Comparison of ENCODE assay signal across 9 mouse cellular contexts in the genomic region with DNA sequence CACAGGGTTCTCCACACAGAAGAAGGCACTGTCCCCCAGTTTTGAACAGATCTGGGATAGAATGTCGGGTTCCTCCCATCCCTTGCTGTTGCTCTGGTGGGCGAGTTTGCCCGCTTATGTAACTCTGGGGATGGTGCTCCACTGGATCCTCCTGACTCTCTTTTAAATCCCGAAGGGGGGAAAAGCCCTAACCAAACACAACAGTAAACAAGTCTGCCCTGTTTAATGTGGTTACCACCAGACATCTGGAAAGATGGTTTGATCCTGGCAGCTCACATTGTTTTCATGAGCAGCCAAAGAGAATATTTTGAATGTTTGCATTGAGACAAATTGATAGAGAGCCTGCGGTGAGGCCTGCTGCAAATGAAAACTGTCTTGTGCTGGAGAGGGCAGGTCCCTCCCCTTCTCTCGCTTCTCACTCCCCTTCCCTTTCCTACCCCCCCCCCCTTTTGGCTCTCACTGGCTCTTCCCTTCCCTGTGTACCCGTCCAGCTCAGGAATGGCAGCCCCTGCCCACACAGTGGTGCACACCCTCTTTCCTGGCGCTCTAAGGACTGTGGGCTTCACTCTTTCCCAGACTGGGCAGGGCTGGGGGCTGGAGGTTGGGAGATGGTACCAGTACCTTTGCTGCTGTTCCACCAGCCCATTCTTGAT. TPM values are rescaled to one million over a fixed set of nuclear protein-coding genes. Genes with fewer than 3 reads are reported as not detected.
DNase-seq lines count a peak whose midpoint lies in the region; ATAC-seq lines count a peak whose summit lies in the region.
"Had no signal": no experiment of that assay in that cellular context is flagged by ENCODE, and none has a peak within 500 bp of the region (broad histone marks: within the 10 kb centered on the region; RNA-seq: fewer than 3 reads in every experiment).

No protein-coding gene starts in this region.

- WGBS in heart, embryonic 10.5 days = 6% methylated on average over 8 of the region's 8 CpGs
- 19% methylated on average over 8 of the region's 8 CpGs for WGBS in lung, embryonic 15.5 days
- 2% methylated on average over 8 of the region's 8 CpGs for WGBS in embryonic facial prominence, embryonic 10.5 days
- WGBS in limb, embryonic 15.5 days = 12% methylated on average over 8 of the region's 8 CpGs

- intact Hi-C loops in heart, postnatal 36 days (cut with DNase I) = no loop called here

- peak overlapping the region; percentile 96 for H3K4me2 ChIP-seq in lung, embryonic 15.5 days
- peak overlapping the region; percentile 82 for H3K4me2 ChIP-seq in limb, embryonic 15.5 days

- H3K9ac ChIP-seq in lung, embryonic 15.5 days = no peak overlapping the region
- no peak overlapping the region for H3K9ac ChIP-seq in limb, embryonic 15.5 days

- peak overlapping the region; percentile 72 for H3K4me3 ChIP-seq in heart, embryonic 10.5 days
- H3K4me3 ChIP-seq in lung, embryonic 15.5 days = no peak overlapping the region
- peak overlapping the region; percentile 92 for H3K4me3 ChIP-seq in embryonic facial prominence, embryonic 10.5 days
- peak overlapping the region; percentile 66; the same call in 1 of the 2 replicates for H3K4me3 ChIP-seq in limb, embryonic 15.5 days

- H3K36me3 ChIP-seq in heart, embryonic 10.5 days = no peaks in the 10 kb centered on the region
- no peaks in the 10 kb centered on the region for H3K36me3 ChIP-seq in lung, embryonic 15.5 days
- no peaks in the 10 kb centered on the region for H3K36me3 ChIP-seq in embryonic facial prominence, embryonic 10.5 days (replicated peaks)
- no peaks in the 10 kb centered on the region for H3K36me3 ChIP-seq in limb, embryonic 15.5 days

- 0 out of 2 replicates have a peak, but pooled peaks have one; percentile 6 for ATAC-seq in lung, embryonic 15.5 days (ENCODE audit: borderline replicate concordance, extremely low read depth, low FRiP score, low TSS enrichment)
- peak; percentile 41; the same call in 1 of the 2 replicates for ATAC-seq in limb, embryonic 15.5 days (ENCODE audit: insufficient number of reproducible peaks, low FRiP score, low TSS enrichment, low read depth)

- H3K27me3 ChIP-seq in heart, embryonic 10.5 days (ENCODE audit: insufficient read depth, poor library complexity, severe bottlenecking) = peaks cover 83% of the 10 kb centered on the region
- H3K27me3 ChIP-seq in lung, embryonic 15.5 days = peaks cover 44% of the 10 kb centered on the region
- peaks cover 95% of the 10 kb centered on the region for H3K27me3 ChIP-seq in embryonic facial prominence, embryonic 10.5 days (replicated peaks; ENCODE audit: low read depth, poor library complexity, severe bottlenecking)
- H3K27me3 ChIP-seq in limb, embryonic 15.5 days = peaks cover 42% of the 10 kb centered on the region

- no peak for DNase-seq in heart, embryonic 10.5 days (ENCODE audit: low spot score)
- DNase-seq in heart, postnatal 36 days = no peak
- no peak for DNase-seq in lung, postnatal 10 days
- DNase-seq in embryonic facial prominence, embryonic 10.5 days (ENCODE audit: low spot score) = peak; percentile 65
- no peak for DNase-seq in spleen, adult 18-20 months
- DNase-seq in left cerebral cortex, adult 11 months (ENCODE audit: low spot score) = no peak
- DNase-seq: right cerebral cortex, adult 18-20 months had no signal

- no peaks in the 10 kb centered on the region for H3K9me3 ChIP-seq in heart, embryonic 10.5 days
- no peaks in the 10 kb centered on the region for H3K9me3 ChIP-seq in lung, embryonic 15.5 days
- no peaks in the 10 kb centered on the region for H3K9me3 ChIP-seq in embryonic facial prominence, embryonic 10.5 days
- H3K9me3 ChIP-seq in limb, embryonic 15.5 days = no peaks in the 10 kb centered on the region

- peak overlapping the region; percentile 42 for H3K27ac ChIP-seq in heart, embryonic 10.5 days
- H3K27ac ChIP-seq in lung, embryonic 15.5 days = peak overlapping the region; percentile 41
- H3K27ac ChIP-seq in embryonic facial prominence, embryonic 10.5 days (replicated peaks) = peak overlapping the region; percentile 97
- H3K27ac ChIP-seq in limb, embryonic 15.5 days = peak overlapping the region; percentile 93

- peaks cover 77% of the 10 kb centered on the region for H3K4me1 ChIP-seq in heart, embryonic 10.5 days
- peaks cover 64% of the 10 kb centered on the region for H3K4me1 ChIP-seq in lung, embryonic 15.5 days
- peaks cover 86% of the 10 kb centered on the region for H3K4me1 ChIP-seq in embryonic facial prominence, embryonic 10.5 days
- H3K4me1 ChIP-seq in limb, embryonic 15.5 days = peaks cover 87% of the 10 kb centered on the region

RNA-seq across cellular contexts. Expression of gene Fli1, which starts 1.4 kb away (rescaled TPM):
- 17.5 and 20.8 TPM in 2 replicates for polyA plus RNA-seq in heart, embryonic 10.5 days (2016; fragmentation: Nextera tagmentation; extraction: Ambion mirVana)
- 10 to 100 TPM; 28.2 to 28.8 TPM for total RNA-seq in heart, postnatal 36 days (2021)
- 34.4 and 35.2 TPM in 2 replicates for polyA plus RNA-seq in lung, embryonic 15.5 days (2015; fragmentation: Nextera tagmentation; extraction: Ambion mirVana)
- polyA plus RNA-seq in embryonic facial prominence, embryonic 10.5 days (2016; fragmentation: Nextera tagmentation; extraction: Ambion mirVana) = 54.8 and 56.7 TPM in 2 replicates
- polyA plus RNA-seq in limb, embryonic 15.5 days (2015; fragmentation: Nextera tagmentation; extraction: Ambion mirVana) = 21.3 and 23.4 TPM in 2 replicates

Comparison
In these comparisons a context has a peak if more than half of its experiments do, and no peak if none do; other contexts are left out.
1. H3K27ac ChIP-seq: peak in every context shown above with its lines; median percentile 97 in embryonic facial prominence, embryonic 10.5 days; 93 in limb, embryonic 15.5 days; 42 in heart, embryonic 10.5 days; 41 in lung, embryonic 15.5 days.